Mouse (Mus musculus): ENCODE data around the gene Tmem185a. TPM values are rescaled to one million over a fixed set of nuclear protein-coding genes. Genes with fewer than 3 reads are reported as not detected.

Gene Tmem185a
- polyA plus RNA-seq (2012) = 5.6 and 8.7 TPM in 2 replicates

DNA sequence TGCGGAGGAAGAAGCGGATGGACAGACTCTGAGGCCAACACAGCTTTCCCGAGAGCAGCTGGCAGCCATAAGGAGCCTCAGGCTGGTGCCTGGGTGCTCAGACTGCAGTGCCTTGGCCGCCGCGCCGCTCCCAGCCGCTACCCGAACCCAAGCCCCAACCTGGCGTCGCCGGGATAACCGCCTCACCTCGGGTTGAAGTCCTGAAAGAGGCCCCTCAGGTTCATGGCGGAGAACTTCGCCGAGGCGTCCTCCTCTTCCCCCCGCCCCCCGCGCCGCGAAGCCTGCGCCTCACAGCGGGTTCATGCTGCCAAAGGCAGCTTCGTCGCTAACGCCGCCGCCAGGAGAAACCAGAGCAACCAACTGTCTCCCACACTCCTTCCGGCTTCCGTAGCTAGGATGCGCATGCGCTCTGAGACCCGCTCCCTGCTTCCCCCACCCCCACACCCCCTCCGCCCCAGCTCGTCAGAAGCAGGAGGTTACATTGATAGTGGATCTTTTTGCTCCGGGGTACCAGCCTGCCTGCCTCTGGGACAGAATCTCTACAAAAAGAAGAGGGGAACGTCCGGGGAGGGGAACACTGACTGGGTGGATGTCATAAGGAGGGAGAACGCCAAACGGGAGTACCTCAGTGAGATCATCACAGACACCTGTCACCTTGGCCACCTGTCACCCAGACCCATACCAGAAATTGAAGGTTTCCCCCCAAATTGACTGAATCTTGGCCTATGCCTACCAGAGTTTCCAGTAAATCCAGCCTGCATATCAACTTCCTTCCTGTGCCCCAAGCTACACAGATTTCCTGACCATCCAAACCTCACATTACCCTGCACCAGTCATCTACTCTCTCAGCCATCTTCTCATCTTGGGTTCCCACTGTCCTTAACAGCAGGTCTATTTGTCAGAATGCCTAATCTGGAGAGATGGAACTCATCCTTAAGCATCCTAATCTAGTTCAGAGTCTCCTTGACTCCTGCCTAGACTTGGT is at the start of gene Tmem185a:
Gene Tmem185a, minus strand, starts transcription at position 389 of the 985 bp plus-strand sequence.

Other genes starting within 250 kb of the Tmem185a start
- 2.7 TPM in 2 replicates for gene Ids, start 112.1 kb downstream of the Tmem185a start, polyA plus RNA-seq (2012)
- gene 1110012L19Rik, start 91.3 kb downstream of the Tmem185a start, polyA plus RNA-seq (2012) = 0.51 and 0.91 TPM in 2 replicates